Mouse (Mus musculus) C2C12 (cell line): Measurements from ENCODE around the gene Asic1.
"Not testable (repeated sequence)": the region's sequence is repeated elsewhere in the genome, so short reads cannot be mapped to it uniquely, and the experiment has no call there.

Experiments
- CEBPB ChIP-seq: IDR thresholded peaks from one replicate; pipeline ENCODE4 v1.6.1; 2011; ENCODE audit warnings: low read depth, mild to moderate bottlenecking, control low read depth, moderate library complexity
- CTCF ChIP-seq: IDR thresholded peaks from one replicate; pipeline ENCODE4 v1.5.1; 2011; ENCODE audit not compliant: control insufficient read depth, insufficient read depth, insufficient read length
- MAX ChIP-seq: IDR thresholded peaks from one replicate; pipeline ENCODE4 v1.6.1; 2011; ENCODE audit warnings: mild to moderate bottlenecking, control low read depth

DNA sequence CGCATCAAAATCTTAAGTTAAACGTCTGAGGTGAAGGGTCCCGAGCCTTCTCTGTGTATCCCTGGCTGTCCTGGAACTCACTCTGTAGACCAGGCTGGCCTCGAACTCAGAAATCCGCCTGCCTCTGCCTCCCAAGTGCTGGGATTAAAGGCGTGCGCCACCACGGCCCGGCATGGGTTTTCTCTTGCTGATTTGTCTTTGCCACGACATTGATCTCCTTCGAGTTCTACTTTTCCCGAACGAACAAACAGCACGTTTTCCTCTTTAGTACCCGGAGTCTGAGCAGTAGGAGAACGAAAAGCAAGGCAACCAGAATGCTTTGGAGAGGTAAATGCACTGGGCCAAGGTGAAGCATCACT is 31.5 kb downstream of the Asic1 start:
- TF ChIP-seq CTCF, MAX, CEBPB: not testable (repeated sequence)
